Mouse (Mus musculus) brain, embryonic 14.5 days (tissue): Measurements from ENCODE around the gene Ano6.

Source experiments
- CTCF ChIP-seq: fragments of 200-500 bp; IDR thresholded peaks from 2 replicates; pipeline ENCODE4 v1.5.1; 2012; ENCODE audit warnings: inconsistent platforms, mild to moderate bottlenecking, moderate library complexity, borderline replicate concordance; ENCODE audit not compliant: insufficient read depth, insufficient read length; ENCODE audit errors: extremely low read depth
- POLR2A ChIP-seq: fragments of 200-500 bp; IDR thresholded peaks from 2 replicates; pipeline ENCODE4 v1.6.1; 2012; ENCODE audit warnings: mild to moderate bottlenecking, inconsistent platforms, borderline replicate concordance; ENCODE audit not compliant: poor library complexity, insufficient read depth, insufficient read length, severe bottlenecking; ENCODE audit errors: extremely low read depth

GRCm38 (mm10) chr15:95969596-95969995 lies 179.0 kb downstream of the Ano6 start:
- TF ChIP-seq POLR2A, result no peak
- no peak for TF ChIP-seq CTCF
